8 mouse cellular contexts compared by ENCODE assay signal in genomic region chr13:46218101-46218701, GRCm38 (mm10). TPM values are rescaled to one million over a fixed set of nuclear protein-coding genes. Genes with fewer than 3 reads are reported as not detected.
A peak's percentile ranks its signal among the peaks of the same experiment; 100 is the strongest.
DNase-seq lines count a peak whose midpoint lies in the region; ATAC-seq and TF ChIP-seq lines count a peak whose summit lies in the region.
"Had no signal": no experiment of that assay in that cellular context is flagged by ENCODE, and none has a peak within 500 bp of the region (broad histone marks: within the 10 kb centered on the region; RNA-seq: fewer than 3 reads in every experiment).

No protein-coding gene starts in this region.

- 0 out of 4 replicates have a peak overlapping the region, but pooled peaks have one; percentile 25 to 36 for H3K4me3 ChIP-seq in ES-E14 (ENCODE audit: insufficient read depth in 1 of 2, low read depth in 1 of 2, low read length in 2 of 2, poor library complexity in 1 of 2, severe bottlenecking in 1 of 2)
- H3K4me3 ChIP-seq in embryonic facial prominence, embryonic 15.5 days (replicated peaks) = peak overlapping the region; percentile 21
- H3K4me3 ChIP-seq: erythroblast, embryonic 14.5 days had no signal

- DNase-seq in ES-E14 (ENCODE audit: low read depth, low spot score) = peak; percentile 2
- DNase-seq in adrenal gland, adult 18-20 months (ENCODE audit: low spot score in 2 of 2) = peak; percentile 35 to 57
- DNase-seq in heart, postnatal 4 days = peak; percentile 67
- DNase-seq in layer of hippocampus, postnatal 36 days = peak; percentile 30 to 32
- DNase-seq in retina, adult 2 months (ENCODE audit: low read depth, low spot score) = peak; percentile 22
- DNase-seq in spleen, adult 12 weeks (ENCODE audit: low spot score) = no peak

- H3K9me3 ChIP-seq in ES-E14 (ENCODE audit: control insufficient read depth, insufficient read depth, low read depth, low read length) = no peaks in the 10 kb centered on the region
- H3K9me3 ChIP-seq in embryonic facial prominence, embryonic 15.5 days (replicated peaks) = no peaks in the 10 kb centered on the region

- H3K27ac ChIP-seq in ES-E14 (ENCODE audit: insufficient read depth, low read depth, low read length, poor library complexity, severe bottlenecking) = no peak overlapping the region
- peak overlapping the region; percentile 49 for H3K27ac ChIP-seq in embryonic facial prominence, embryonic 15.5 days (replicated peaks)

- H3K4me1 ChIP-seq in ES-E14 (ENCODE audit: control insufficient read depth in 2 of 2, insufficient read depth in 2 of 2, low read length in 2 of 2, poor library complexity in 1 of 2) = no peaks in the 10 kb centered on the region
- peaks cover 37% of the 10 kb centered on the region for H3K4me1 ChIP-seq in embryonic facial prominence, embryonic 15.5 days

- H3K27me3 ChIP-seq in embryonic facial prominence, embryonic 15.5 days = no peaks in the 10 kb centered on the region

- peak overlapping the region; percentile 45 for H3K4me2 ChIP-seq in embryonic facial prominence, embryonic 15.5 days (replicated peaks)

- H3K9ac ChIP-seq in ES-E14 (ENCODE audit: insufficient read depth, low read depth, low read length, poor library complexity, severe bottlenecking) = no peak overlapping the region
- no peak overlapping the region for H3K9ac ChIP-seq in embryonic facial prominence, embryonic 15.5 days

- in situ Hi-C loops in ES-E14 (cut with MboI; ENCODE audit: low sequenced_read_pairs in 2 of 2, unreplicated experiment in 2 of 2) = no loop called here

- peak; percentile 47; the same call in 1 of the 2 replicates for ATAC-seq in embryonic facial prominence, embryonic 15.5 days (ENCODE audit: insufficient number of reproducible peaks, low FRiP score, low TSS enrichment, low read depth)

- H3K36me3 ChIP-seq in ES-E14 (ENCODE audit: control insufficient read depth, insufficient read depth, low read length, poor library complexity, severe bottlenecking) = no peaks in the 10 kb centered on the region
- no peaks in the 10 kb centered on the region for H3K36me3 ChIP-seq in embryonic facial prominence, embryonic 15.5 days

- 25% methylated on average over 20 of the region's 20 CpGs for WGBS in embryonic facial prominence, embryonic 15.5 days

TF ChIP-seq in ES-E14, 5 proteins besides CTCF, POLR2A, EP300 and RAD21:
- TF ChIP-seq ZC3H11A (IDR thresholded peaks at IDR 0.05; ENCODE audit: borderline replicate concordance, low read depth, low read length) (no peak), CHD2 (IDR thresholded peaks at IDR 0.05; ENCODE audit: low read depth, low read length) (no peak), MAFK (IDR thresholded peaks at IDR 0.05; ENCODE audit: insufficient read depth, low read depth, low read length) (no peak), ZNF384 (IDR thresholded peaks at IDR 0.05; ENCODE audit: low read depth, low read length) (no peak), HCFC1 (IDR thresholded peaks at IDR 0.05; ENCODE audit: borderline replicate concordance, insufficient read depth, low read length) (no peak)

RNA-seq across cellular contexts. Expression of gene Stmnd1, which starts 55.3 kb away (rescaled TPM):
- total RNA-seq in ES-E14 (2012; rRNA removed) = not detected in 2 replicates
- total RNA-seq in adrenal gland, adult 18-20 months (2021) = under 1 TPM in 1 of 2 experiments, not detected in 1; 0.29 TPM
- 1.6 and 1.9 TPM in 2 replicates for polyA plus RNA-seq in embryonic facial prominence, embryonic 15.5 days (2015; fragmentation: Nextera tagmentation; extraction: Ambion mirVana)
- total RNA-seq in heart, postnatal 4 days (2021) = under 1 TPM; 0.18 to 0.45 TPM
- not detected for total RNA-seq in layer of hippocampus, postnatal 36 days (2021)
- polyA plus RNA-seq: erythroblast, embryonic 14.5 days had no signal
